Mouse (Mus musculus): ENCODE results near the gene Rab3il1. TPM values are rescaled to one million over a fixed set of nuclear protein-coding genes. Genes with fewer than 3 reads are reported as not detected.
A peak's percentile ranks its signal among the peaks of the same experiment; 100 is the strongest.

Rab3il1 gene
- polyA plus RNA-seq (2014; fragmentation: Nextera tagmentation; extraction: Ambion mirVana), result 35.7 and 35.9 TPM in 2 replicates

- H3K9me3 ChIP-seq (ENCODE audit: control insufficient read depth, low read length), result no peaks in the 10 kb centered on the region
- no peak for ATAC-seq (ENCODE audit: low FRiP score)
- no peaks in the 10 kb centered on the region for H3K27me3 ChIP-seq (ENCODE audit: control insufficient read depth, insufficient read depth, low read length)
- H3K4me3 ChIP-seq (ENCODE audit: low read depth, low read length), result no peak within 1 kb of the TSS
- H3K36me3 ChIP-seq (ENCODE audit: control insufficient read depth, insufficient read depth, low read length), result no peaks in the 10 kb centered on the region
- WGBS, result 83% methylated on average over 7 of the region's 7 CpGs
- no peak for DNase-seq (ENCODE audit: low spot score)
- no peak within 1 kb of the TSS for H3K9ac ChIP-seq (ENCODE audit: low read depth, low read length)
- no peak within 1 kb of the TSS for H3K27ac ChIP-seq (ENCODE audit: low read depth, low read length)
- no peak within 1 kb of the TSS for H3K4me2 ChIP-seq (replicated peaks; ENCODE audit: low read depth, low read length)
- no peaks in the 10 kb centered on the region for H3K4me1 ChIP-seq (replicated peaks; ENCODE audit: control insufficient read depth, insufficient read depth, low read length)
These were observed at the start of gene Rab3il1, which contains the start of gene Best1 for GRCm38 (mm10) chr19:10001206-10001969. Rab3il1 (plus strand) TSS chr19:10001669. Best1 (minus strand) TSS chr19:10001633.

DNA sequence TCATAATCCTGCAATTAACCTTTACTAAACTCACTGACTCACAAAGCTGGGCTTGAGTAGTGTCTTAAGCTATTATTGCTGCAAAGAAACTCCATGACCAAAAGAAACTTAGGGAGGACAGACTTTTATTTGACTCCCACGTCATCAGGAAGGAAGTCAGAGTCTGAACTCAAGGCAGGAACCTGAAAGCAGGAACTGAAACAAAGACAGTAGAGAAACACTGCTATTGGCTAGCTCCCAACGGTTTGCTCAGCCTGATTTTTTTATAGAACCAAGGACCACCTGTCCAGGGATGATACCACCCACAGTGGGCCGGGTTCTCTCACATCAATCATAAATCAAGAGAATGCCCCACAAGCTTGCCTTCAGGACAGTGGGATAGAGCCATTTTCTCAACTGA lies 49.1 kb upstream of the Rab3il1 start:
- no peak for ATAC-seq (ENCODE audit: low FRiP score)
- Histone ChIP-seq H3K9me3 (ENCODE audit: control insufficient read depth, low read length) (no peaks in the 10 kb centered on the region), H3K27ac (ENCODE audit: low read depth, low read length) (no peak overlapping the region), H3K4me3 (ENCODE audit: low read depth, low read length) (no peak overlapping the region), H3K9ac (ENCODE audit: low read depth, low read length) (no peak overlapping the region), H3K4me1 (replicated peaks; ENCODE audit: control insufficient read depth, insufficient read depth, low read length) (no peaks in the 10 kb centered on the region), H3K4me2 (replicated peaks; ENCODE audit: low read depth, low read length) (no peak overlapping the region), H3K27me3 (ENCODE audit: control insufficient read depth, insufficient read depth, low read length) (no peaks in the 10 kb centered on the region), H3K36me3 (ENCODE audit: control insufficient read depth, insufficient read depth, low read length) (no peaks in the 10 kb centered on the region)
- DNase-seq (ENCODE audit: low spot score), result no peak
- 88% methylated on average over 3 of the region's 3 CpGs for WGBS

GRCm38 (mm10) chr19:9952912-9953311 lies 48.6 kb upstream of the Rab3il1 start:
- DNase-seq (ENCODE audit: low spot score) (no peak), ATAC-seq (ENCODE audit: low FRiP score) (no peak)
- no peak overlapping the region for H3K27ac ChIP-seq (ENCODE audit: low read depth, low read length)
- no peak overlapping the region for H3K4me2 ChIP-seq (replicated peaks; ENCODE audit: low read depth, low read length)
- no peaks in the 10 kb centered on the region for H3K27me3 ChIP-seq (ENCODE audit: control insufficient read depth, insufficient read depth, low read length)
- no peak overlapping the region for H3K4me3 ChIP-seq (ENCODE audit: low read depth, low read length)
- no peaks in the 10 kb centered on the region for H3K9me3 ChIP-seq (ENCODE audit: control insufficient read depth, low read length)
- no peaks in the 10 kb centered on the region for H3K4me1 ChIP-seq (replicated peaks; ENCODE audit: control insufficient read depth, insufficient read depth, low read length)
- no peaks in the 10 kb centered on the region for H3K36me3 ChIP-seq (ENCODE audit: control insufficient read depth, insufficient read depth, low read length)
- H3K9ac ChIP-seq (ENCODE audit: low read depth, low read length), result no peak overlapping the region
- WGBS, result 89% methylated on average over 3 of the region's 3 CpGs

- no peaks in the 10 kb centered on the region for H3K4me1 ChIP-seq (replicated peaks; ENCODE audit: control insufficient read depth, insufficient read depth, low read length)
- H3K36me3 ChIP-seq (ENCODE audit: control insufficient read depth, insufficient read depth, low read length), result no peaks in the 10 kb centered on the region
- no peak overlapping the region for H3K27ac ChIP-seq (ENCODE audit: low read depth, low read length)
- peak; percentile 12 for DNase-seq (ENCODE audit: low spot score)
- no peaks in the 10 kb centered on the region for H3K9me3 ChIP-seq (ENCODE audit: control insufficient read depth, low read length)
- H3K4me3 ChIP-seq (ENCODE audit: low read depth, low read length), result no peak overlapping the region
- H3K27me3 ChIP-seq (ENCODE audit: control insufficient read depth, insufficient read depth, low read length), result no peaks in the 10 kb centered on the region
- no peak overlapping the region for H3K4me2 ChIP-seq (replicated peaks; ENCODE audit: low read depth, low read length)
- 47% methylated on average over 7 of the region's 7 CpGs for WGBS
- no peak overlapping the region for H3K9ac ChIP-seq (ENCODE audit: low read depth, low read length)
- ATAC-seq (ENCODE audit: low FRiP score), result no peak
These were observed 47.2 kb upstream of the Rab3il1 start for GRCm38 (mm10) chr19:9954055-9954810.

DNA sequence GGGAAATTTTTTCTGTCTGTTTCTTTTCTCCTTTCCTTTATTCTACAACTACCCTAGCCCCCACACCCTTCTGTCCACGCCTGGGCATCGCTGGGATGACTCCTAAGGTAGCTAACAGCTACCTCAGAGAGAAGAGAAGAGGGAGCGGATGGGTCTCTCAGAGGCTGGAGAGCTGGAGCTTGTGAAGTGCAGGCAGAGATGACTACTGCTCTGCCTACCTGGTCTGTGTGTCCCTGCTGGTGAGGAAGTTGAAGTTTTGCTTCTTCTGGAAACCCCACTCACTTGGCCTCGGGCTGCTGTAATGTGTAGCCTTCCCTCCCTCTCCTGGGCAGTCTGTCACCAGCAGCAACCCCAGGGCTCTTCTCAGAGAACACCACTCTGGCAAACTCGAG lies 46.7 kb upstream of the Rab3il1 start:
- WGBS, result 45% methylated on average over 5 of the region's 5 CpGs
- H3K27ac ChIP-seq (ENCODE audit: low read depth, low read length), result no peak overlapping the region
- ATAC-seq (ENCODE audit: low FRiP score), result no peak
- peak; percentile 4 for DNase-seq (ENCODE audit: low spot score)
- H3K4me1 ChIP-seq (replicated peaks; ENCODE audit: control insufficient read depth, insufficient read depth, low read length), result no peaks in the 10 kb centered on the region
- H3K27me3 ChIP-seq (ENCODE audit: control insufficient read depth, insufficient read depth, low read length), result no peaks in the 10 kb centered on the region
- no peaks in the 10 kb centered on the region for H3K36me3 ChIP-seq (ENCODE audit: control insufficient read depth, insufficient read depth, low read length)
- H3K4me3 ChIP-seq (ENCODE audit: low read depth, low read length), result no peak overlapping the region
- no peaks in the 10 kb centered on the region for H3K9me3 ChIP-seq (ENCODE audit: control insufficient read depth, low read length)
- H3K9ac ChIP-seq (ENCODE audit: low read depth, low read length), result no peak overlapping the region
- H3K4me2 ChIP-seq (replicated peaks; ENCODE audit: low read depth, low read length), result no peak overlapping the region

DNA sequence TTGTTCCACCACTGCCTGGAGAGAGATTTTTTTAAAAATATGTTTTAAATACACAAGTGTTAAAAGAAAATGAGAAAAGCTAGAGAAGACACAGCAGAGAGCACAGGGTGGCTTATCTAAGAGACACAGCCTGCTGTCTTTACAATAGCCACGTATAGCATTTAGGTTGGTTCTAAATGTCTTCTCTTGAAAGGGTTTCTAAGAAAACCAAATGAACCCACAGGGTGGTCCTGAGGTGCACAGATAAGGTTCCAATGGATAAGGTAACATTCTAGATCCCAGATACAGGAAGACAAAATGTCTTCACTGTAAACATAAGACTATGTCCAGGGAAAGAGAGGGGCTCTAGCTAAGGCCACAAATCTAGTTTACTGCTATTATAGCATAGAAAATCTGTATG lies 46.0 kb upstream of the Rab3il1 start:
- no peaks in the 10 kb centered on the region for H3K27me3 ChIP-seq (ENCODE audit: control insufficient read depth, insufficient read depth, low read length)
- 83% methylated on average over 1 of the region's 1 CpGs for WGBS
- DNase-seq (ENCODE audit: low spot score), result no peak
- no peaks in the 10 kb centered on the region for H3K9me3 ChIP-seq (ENCODE audit: control insufficient read depth, low read length)
- ATAC-seq (ENCODE audit: low FRiP score), result no peak
- H3K4me3 ChIP-seq (ENCODE audit: low read depth, low read length), result no peak overlapping the region
- H3K4me2 ChIP-seq (replicated peaks; ENCODE audit: low read depth, low read length), result no peak overlapping the region
- H3K27ac ChIP-seq (ENCODE audit: low read depth, low read length), result no peak overlapping the region
- no peaks in the 10 kb centered on the region for H3K4me1 ChIP-seq (replicated peaks; ENCODE audit: control insufficient read depth, insufficient read depth, low read length)
- no peaks in the 10 kb centered on the region for H3K36me3 ChIP-seq (ENCODE audit: control insufficient read depth, insufficient read depth, low read length)
- no peak overlapping the region for H3K9ac ChIP-seq (ENCODE audit: low read depth, low read length)

- ATAC-seq (ENCODE audit: low FRiP score), result no peak
- H3K4me2 ChIP-seq (replicated peaks; ENCODE audit: low read depth, low read length), result no peak overlapping the region
- WGBS, result 80% methylated on average over 4 of the region's 4 CpGs
These were observed 44.7 kb upstream of the Rab3il1 start for GRCm38 (mm10) chr19:9956624-9957388.

DNA sequence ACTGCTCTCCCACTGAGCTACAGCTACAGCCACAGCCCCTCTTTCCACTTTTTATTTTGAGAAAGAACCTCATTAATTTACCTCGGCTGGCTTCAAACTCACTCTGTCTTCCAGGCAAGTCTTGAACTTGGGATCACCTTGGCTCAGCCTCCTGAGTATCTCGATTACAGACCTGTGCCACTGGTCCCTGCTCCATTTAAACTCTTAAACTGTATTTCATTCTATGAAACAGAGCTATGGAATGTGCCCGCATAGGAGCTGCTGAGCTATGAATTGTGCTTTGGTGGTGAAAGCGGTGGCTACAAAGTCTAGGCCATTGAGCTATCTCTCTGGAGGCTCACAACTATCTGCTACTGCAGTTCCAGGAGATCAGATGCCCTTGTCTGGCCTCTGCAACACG lies 43.5 kb upstream of the Rab3il1 start:
- H3K9me3 ChIP-seq (ENCODE audit: control insufficient read depth, low read length), result no peaks in the 10 kb centered on the region
- H3K27ac ChIP-seq (ENCODE audit: low read depth, low read length), result no peak overlapping the region
- no peak for ATAC-seq (ENCODE audit: low FRiP score)
- H3K36me3 ChIP-seq (ENCODE audit: control insufficient read depth, insufficient read depth, low read length), result no peaks in the 10 kb centered on the region
- no peak overlapping the region for H3K9ac ChIP-seq (ENCODE audit: low read depth, low read length)
- no peak for DNase-seq (ENCODE audit: low spot score)
- 90% methylated on average over 5 of the region's 5 CpGs for WGBS
- no peaks in the 10 kb centered on the region for H3K4me1 ChIP-seq (replicated peaks; ENCODE audit: control insufficient read depth, insufficient read depth, low read length)
- H3K27me3 ChIP-seq (ENCODE audit: control insufficient read depth, insufficient read depth, low read length), result no peaks in the 10 kb centered on the region
- H3K4me3 ChIP-seq (ENCODE audit: low read depth, low read length), result no peak overlapping the region
- no peak overlapping the region for H3K4me2 ChIP-seq (replicated peaks; ENCODE audit: low read depth, low read length)

More at GRCm38 (mm10) chr19:9956624-9957388, 44.7 kb upstream of the Rab3il1 start:
- Histone ChIP-seq H3K27ac (ENCODE audit: low read depth, low read length) (no peak overlapping the region), H3K36me3 (ENCODE audit: control insufficient read depth, insufficient read depth, low read length) (no peaks in the 10 kb centered on the region), H3K27me3 (ENCODE audit: control insufficient read depth, insufficient read depth, low read length) (no peaks in the 10 kb centered on the region), H3K9ac (ENCODE audit: low read depth, low read length) (no peak overlapping the region), H3K4me1 (replicated peaks; ENCODE audit: control insufficient read depth, insufficient read depth, low read length) (no peaks in the 10 kb centered on the region), H3K9me3 (ENCODE audit: control insufficient read depth, low read length) (no peaks in the 10 kb centered on the region), H3K4me3 (ENCODE audit: low read depth, low read length) (no peak overlapping the region)
- DNase-seq (ENCODE audit: low spot score), result no peak

Data from hindbrain, embryonic 11.5 days (tissue).